Mouse (Mus musculus) bone marrow, adult 2 months (tissue): ENCODE measurements around the gene Klf16.

Source experiments
- CTCF ChIP-seq: fragments of 200-500 bp; IDR thresholded peaks from 2 replicates; pipeline ENCODE4 v1.5.1; 2011; ENCODE audit warnings: low read length, control low read depth; ENCODE audit not compliant: control insufficient read depth, insufficient read depth
- POLR2A ChIP-seq: fragments of 200-500 bp; IDR thresholded peaks from 2 replicates; pipeline ENCODE4 v1.6.1; 2011; ENCODE audit warnings: low read depth, mild to moderate bottlenecking, control low read depth, low read length, borderline replicate concordance; ENCODE audit not compliant: control insufficient read depth

- TF ChIP-seq POLR2A, result no peak
- TF ChIP-seq CTCF, result no peak
These were observed 6.9 kb upstream of the Klf16 start for GRCm38 (mm10) chr10:80584045-80584488.
